Mouse (Mus musculus) liver, embryonic 16.5 days (tissue): ENCODE measurements at regions not wholly inside any gene's neighbourhood (a gene's known extent, or its start where the extent isn't known, plus 50 kb on each side); places are given as distances from the start of the nearest gene placed in this dataset.
A peak's percentile ranks its signal among the peaks of the same experiment; 100 is the strongest.

Source experiments
- ATAC-seq: fragments of 200-750 bp; cut with Nextera tagmentation; 2 replicates; pipeline ENCODE4 v1.8.0; 2017; ENCODE audit warnings: low read depth, mild to moderate bottlenecking, moderate number of reproducible peaks, moderate library complexity
- H3K27ac ChIP-seq: fragments of 300-500 bp; sonication (generic); 2 replicates; pipeline ENCODE4 v1.5.1; 2014; ENCODE audit warnings: mild to moderate bottlenecking, low read length
- H3K27me3 ChIP-seq: fragments of 300-500 bp; sonication (generic); 2 replicates; pipeline ENCODE4 v1.6.1; 2014; ENCODE audit warnings: low read depth, low read length, mixed read lengths; ENCODE audit not compliant: control insufficient read depth, insufficient read depth
- H3K36me3 ChIP-seq: fragments of 300-500 bp; sonication (generic); 2 replicates; pipeline ENCODE4 v1.6.1; 2014; ENCODE audit warnings: mild to moderate bottlenecking; ENCODE audit not compliant: control insufficient read depth, insufficient read depth
- H3K4me1 ChIP-seq: fragments of 300-500 bp; sonication (generic); 2 replicates; pipeline ENCODE4 v1.6.1; 2014; ENCODE audit warnings: low read depth, low read length, mixed read lengths; ENCODE audit not compliant: control insufficient read depth
- H3K4me2 ChIP-seq: fragments of 300-500 bp; sonication (generic); 2 replicates; pipeline ENCODE4 v1.6.1; 2014; ENCODE audit warnings: low read depth, low read length, mixed read lengths
- H3K4me3 ChIP-seq: fragments of 300-500 bp; sonication (generic); 2 replicates; pipeline ENCODE4 v1.5.1; 2014; ENCODE audit warnings: low read depth, mild to moderate bottlenecking, low read length
- H3K9ac ChIP-seq: fragments of 300-500 bp; sonication (generic); 2 replicates; pipeline ENCODE4 v1.6.1; 2014; ENCODE audit warnings: low read depth, low read length
- H3K9me3 ChIP-seq: fragments of 300-500 bp; sonication (generic); replicated peaks from 2 replicates; pipeline ENCODE4 v1.6.1; 2016; ENCODE audit warnings: low read length; ENCODE audit not compliant: control insufficient read depth
- WGBS: fragments of 180-500 bp; shearing (Covaris S2); extraction: QIAGEN DNeasy Blood & Tissue Kit; methylation state at CpG from one replicate; pipeline ENCODE4 v1.1.7; 2014; ENCODE audit not compliant: insufficient replicate concordance; 5-methylcytosine and 5-hydroxymethylcytosine counted together

- Histone ChIP-seq H3K4me1 (no peaks in the 10 kb centered on the region), H3K4me3 (no peak overlapping the region), H3K36me3 (no peaks in the 10 kb centered on the region), H3K27ac (no peak overlapping the region), H3K9me3 (0 out of 2 replicates have a peak, but pooled peaks cover 2% of the 10 kb centered on the region), H3K4me2 (no peak overlapping the region), H3K27me3 (no peaks in the 10 kb centered on the region), H3K9ac (no peak overlapping the region)
- 76% methylated on average over 5 of the region's 5 CpGs for WGBS
- no peak for ATAC-seq
Observed at GRCm38 (mm10) chr1:179906115-179906514, 54.2 kb upstream of the Cdc42bpa start.

GRCm38 (mm10) chr1:179892711-179893110 lies 67.6 kb upstream of the Cdc42bpa start:
- Histone ChIP-seq H3K4me3 (no peak overlapping the region), H3K4me2 (no peak overlapping the region), H3K9me3 (no peaks in the 10 kb centered on the region), H3K4me1 (no peaks in the 10 kb centered on the region), H3K27me3 (no peaks in the 10 kb centered on the region), H3K9ac (no peak overlapping the region), H3K36me3 (no peaks in the 10 kb centered on the region), H3K27ac (no peak overlapping the region)
- WGBS, result 74% methylated on average over 6 of the region's 6 CpGs
- ATAC-seq, result no peak

GRCm38 (mm10) chr1:179887921-179888320 lies 72.4 kb upstream of the Cdc42bpa start:
- H3K27me3 ChIP-seq, result no peaks in the 10 kb centered on the region
- no peak overlapping the region for H3K9ac ChIP-seq
- H3K27ac ChIP-seq, result no peak overlapping the region
- no peaks in the 10 kb centered on the region for H3K36me3 ChIP-seq
- H3K4me3 ChIP-seq, result no peak overlapping the region
- no peak for ATAC-seq
- H3K4me1 ChIP-seq, result no peaks in the 10 kb centered on the region
- no peaks in the 10 kb centered on the region for H3K9me3 ChIP-seq
- 66% methylated on average over 9 of the region's 9 CpGs for WGBS
- H3K4me2 ChIP-seq, result no peak overlapping the region

GRCm38 (mm10) chr1:179881222-179881621 lies 77.7 kb upstream of the Ahctf1 start:
- H3K4me1 ChIP-seq, result no peaks in the 10 kb centered on the region
- H3K9ac ChIP-seq, result no peak overlapping the region
- H3K9me3 ChIP-seq, result no peaks in the 10 kb centered on the region
- no peak overlapping the region for H3K4me2 ChIP-seq
- no peak overlapping the region for H3K4me3 ChIP-seq
- ATAC-seq, result no peak
- no peaks in the 10 kb centered on the region for H3K27me3 ChIP-seq
- no peak overlapping the region for H3K27ac ChIP-seq
- 59% methylated on average over 5 of the region's 5 CpGs for WGBS
- no peaks in the 10 kb centered on the region for H3K36me3 ChIP-seq

GRCm38 (mm10) chr1:179877893-179878292 lies 74.4 kb upstream of the Ahctf1 start:
- Histone ChIP-seq H3K27ac (no peak overlapping the region), H3K36me3 (no peaks in the 10 kb centered on the region), H3K27me3 (no peaks in the 10 kb centered on the region), H3K4me1 (no peaks in the 10 kb centered on the region), H3K9ac (no peak overlapping the region), H3K9me3 (no peaks in the 10 kb centered on the region), H3K4me2 (no peak overlapping the region), H3K4me3 (no peak overlapping the region)
- 45% methylated on average over 6 of the region's 6 CpGs for WGBS
- ATAC-seq, result no peak; the same call in 1 of the 2 replicates

- no peak overlapping the region for H3K27ac ChIP-seq
- H3K9ac ChIP-seq, result no peak overlapping the region
- no peaks in the 10 kb centered on the region for H3K36me3 ChIP-seq
- no peaks in the 10 kb centered on the region for H3K27me3 ChIP-seq
- WGBS, result 61% methylated on average over 12 of the region's 12 CpGs
- no peaks in the 10 kb centered on the region for H3K9me3 ChIP-seq
- no peak overlapping the region for H3K4me2 ChIP-seq
- ATAC-seq, result 0 out of 2 replicates have a peak, but pooled peaks have one; percentile 13
- H3K4me3 ChIP-seq, result no peak overlapping the region
- H3K4me1 ChIP-seq, result no peaks in the 10 kb centered on the region
Observed at GRCm38 (mm10) chr1:179873772-179874555, 70.5 kb upstream of the Ahctf1 start.

- H3K9ac ChIP-seq, result no peak overlapping the region
- no peaks in the 10 kb centered on the region for H3K9me3 ChIP-seq
- no peak overlapping the region for H3K27ac ChIP-seq
- H3K27me3 ChIP-seq, result no peaks in the 10 kb centered on the region
- no peaks in the 10 kb centered on the region for H3K4me1 ChIP-seq
- 56% methylated on average over 3 of the region's 3 CpGs for WGBS
- H3K36me3 ChIP-seq, result no peaks in the 10 kb centered on the region
- H3K4me3 ChIP-seq, result no peak overlapping the region
- no peak overlapping the region for H3K4me2 ChIP-seq
- no peak for ATAC-seq
Observed at GRCm38 (mm10) chr1:179871961-179872360, 68.5 kb upstream of the Ahctf1 start.

- no peak overlapping the region for H3K4me2 ChIP-seq
- no peaks in the 10 kb centered on the region for H3K27me3 ChIP-seq
- no peak overlapping the region for H3K4me3 ChIP-seq
- no peak for ATAC-seq
- WGBS, result 73% methylated on average over 9 of the region's 9 CpGs
- no peaks in the 10 kb centered on the region for H3K9me3 ChIP-seq
- no peak overlapping the region for H3K9ac ChIP-seq
- no peak overlapping the region for H3K27ac ChIP-seq
- H3K36me3 ChIP-seq, result no peaks in the 10 kb centered on the region
- no peaks in the 10 kb centered on the region; the same call in 1 of the 2 replicates for H3K4me1 ChIP-seq
Observed at GRCm38 (mm10) chr1:179868656-179869055, 65.2 kb upstream of the Ahctf1 start.

GRCm38 (mm10) chr1:179867493-179867892 lies 64.0 kb upstream of the Ahctf1 start:
- Histone ChIP-seq H3K9me3 (no peaks in the 10 kb centered on the region), H3K4me2 (no peak overlapping the region), H3K4me3 (no peak overlapping the region), H3K36me3 (no peaks in the 10 kb centered on the region), H3K4me1 (no peaks in the 10 kb centered on the region; the same call in 1 of the 2 replicates), H3K9ac (no peak overlapping the region), H3K27me3 (no peaks in the 10 kb centered on the region), H3K27ac (no peak overlapping the region)
- WGBS, result 54% methylated on average over 4 of the region's 4 CpGs
- ATAC-seq, result no peak
